Mouse (Mus musculus): Measurements from ENCODE around the gene Agps. TPM values are rescaled to one million over a fixed set of nuclear protein-coding genes. Genes with fewer than 3 reads are reported as not detected.
A peak's percentile ranks its signal among the peaks of the same experiment; 100 is the strongest.

The Agps gene
- polyA plus RNA-seq, 1 experiment from 2014 or later = 23.3 TPM

- Histone ChIP-seq H3K4me3 (peak overlapping the region; percentile 85), H3K27me3 (no peaks in the 10 kb centered on the region), H3K4me1 (peaks cover 20% of the 10 kb centered on the region; the same call in 1 of the 2 replicates), H3K9ac (peak overlapping the region; percentile 92), H3K9me3 (no peaks in the 10 kb centered on the region), H3K36me3 (no peaks in the 10 kb centered on the region), H3K27ac (no peak overlapping the region), H3K4me2 (peak overlapping the region; percentile 76)
- 3% methylated on average over 5 of the region's 5 CpGs for WGBS
- no peak for ATAC-seq (ENCODE audit: insufficient number of reproducible peaks, low FRiP score, low TSS enrichment, low read depth)
Measured at GRCm38 (mm10) chr2:75832781-75833180, 804 bp downstream of the Agps start.

GRCm38 (mm10) chr2:75834492-75834891 is 2.5 kb downstream of the Agps start:
- no peaks in the 10 kb centered on the region for H3K27me3 ChIP-seq
- H3K4me2 ChIP-seq = no peak overlapping the region
- WGBS = 81% methylated on average over 2 of the region's 2 CpGs
- H3K9ac ChIP-seq = no peak overlapping the region
- H3K27ac ChIP-seq = no peak overlapping the region
- no peaks in the 10 kb centered on the region for H3K9me3 ChIP-seq
- no peaks in the 10 kb centered on the region for H3K36me3 ChIP-seq
- H3K4me1 ChIP-seq = peaks cover 20% of the 10 kb centered on the region; the same call in 1 of the 2 replicates
- ATAC-seq (ENCODE audit: insufficient number of reproducible peaks, low FRiP score, low TSS enrichment, low read depth) = no peak
- H3K4me3 ChIP-seq = no peak overlapping the region

- no peak for ATAC-seq (ENCODE audit: insufficient number of reproducible peaks, low FRiP score, low TSS enrichment, low read depth)
- H3K9ac ChIP-seq = no peak overlapping the region
- no peak overlapping the region for H3K4me3 ChIP-seq
- H3K9me3 ChIP-seq = no peaks in the 10 kb centered on the region
- H3K36me3 ChIP-seq = no peaks in the 10 kb centered on the region
- H3K4me1 ChIP-seq = no peaks in the 10 kb centered on the region
- H3K4me2 ChIP-seq = no peak overlapping the region
- no peak overlapping the region for H3K27ac ChIP-seq
- no peaks in the 10 kb centered on the region for H3K27me3 ChIP-seq
- WGBS = 67% methylated on average over 2 of the region's 2 CpGs
Measured at GRCm38 (mm10) chr2:75842302-75842701, 10.3 kb downstream of the Agps start.

GRCm38 (mm10) chr2:75847708-75848107 is 15.7 kb downstream of the Agps start:
- no peaks in the 10 kb centered on the region for H3K27me3 ChIP-seq
- no peak overlapping the region for H3K4me2 ChIP-seq
- no peaks in the 10 kb centered on the region for H3K4me1 ChIP-seq
- 93% methylated on average over 1 of the region's 1 CpGs for WGBS
- H3K36me3 ChIP-seq = no peaks in the 10 kb centered on the region
- no peaks in the 10 kb centered on the region for H3K9me3 ChIP-seq
- ATAC-seq (ENCODE audit: insufficient number of reproducible peaks, low FRiP score, low TSS enrichment, low read depth) = no peak
- no peak overlapping the region for H3K4me3 ChIP-seq
- H3K27ac ChIP-seq = no peak overlapping the region
- no peak overlapping the region for H3K9ac ChIP-seq

GRCm38 (mm10) chr2:75852483-75852882 is 20.5 kb downstream of the Agps start:
- H3K9ac ChIP-seq = no peak overlapping the region
- no peak overlapping the region for H3K4me2 ChIP-seq
- no peaks in the 10 kb centered on the region for H3K27me3 ChIP-seq
- no peaks in the 10 kb centered on the region for H3K4me1 ChIP-seq
- no peak overlapping the region for H3K27ac ChIP-seq
- whole genome bisulfite sequencing = 94% methylated on average over 2 of the region's 2 CpGs
- no peak for ATAC-seq (ENCODE audit: insufficient number of reproducible peaks, low FRiP score, low TSS enrichment, low read depth)
- no peaks in the 10 kb centered on the region for H3K9me3 ChIP-seq
- H3K4me3 ChIP-seq = no peak overlapping the region
- no peaks in the 10 kb centered on the region for H3K36me3 ChIP-seq

GRCm38 (mm10) chr2:75854136-75854535 is 22.2 kb downstream of the Agps start:
- Histone ChIP-seq H3K4me1 (no peaks in the 10 kb centered on the region), H3K4me3 (no peak overlapping the region), H3K27ac (no peak overlapping the region), H3K9me3 (no peaks in the 10 kb centered on the region), H3K9ac (no peak overlapping the region), H3K27me3 (no peaks in the 10 kb centered on the region), H3K36me3 (peaks cover 6% of the 10 kb centered on the region; the same call in 1 of the 2 replicates), H3K4me2 (no peak overlapping the region)
- 49% methylated on average over 3 of the region's 3 CpGs for WGBS
- no peak for ATAC-seq (ENCODE audit: insufficient number of reproducible peaks, low FRiP score, low TSS enrichment, low read depth)

GRCm38 (mm10) chr2:75861115-75861514 is 29.1 kb downstream of the Agps start:
- no peak overlapping the region for H3K4me3 ChIP-seq
- no peak overlapping the region for H3K27ac ChIP-seq
- H3K27me3 ChIP-seq = no peaks in the 10 kb centered on the region
- H3K36me3 ChIP-seq = peaks cover 16% of the 10 kb centered on the region; the same call in 1 of the 2 replicates
- no peak for ATAC-seq (ENCODE audit: insufficient number of reproducible peaks, low FRiP score, low TSS enrichment, low read depth)
- H3K9me3 ChIP-seq = no peaks in the 10 kb centered on the region
- 98% methylated on average over 3 of the region's 3 CpGs for WGBS
- H3K4me2 ChIP-seq = no peak overlapping the region
- no peaks in the 10 kb centered on the region for H3K4me1 ChIP-seq
- no peak overlapping the region for H3K9ac ChIP-seq

GRCm38 (mm10) chr2:75869604-75870003 is 37.6 kb downstream of the Agps start:
- WGBS = 91% methylated on average over 2 of the region's 2 CpGs
- Histone ChIP-seq H3K27me3 (no peaks in the 10 kb centered on the region), H3K4me3 (no peak overlapping the region), H3K9ac (no peak overlapping the region), H3K4me2 (no peak overlapping the region), H3K9me3 (no peaks in the 10 kb centered on the region), H3K4me1 (no peaks in the 10 kb centered on the region), H3K27ac (no peak overlapping the region), H3K36me3 (no peaks in the 10 kb centered on the region)
- no peak for ATAC-seq (ENCODE audit: insufficient number of reproducible peaks, low FRiP score, low TSS enrichment, low read depth)

GRCm38 (mm10) chr2:75874008-75874559 is 42.1 kb downstream of the Agps start:
- Histone ChIP-seq H3K27me3 (no peaks in the 10 kb centered on the region), H3K9ac (no peak overlapping the region), H3K4me1 (no peaks in the 10 kb centered on the region), H3K4me3 (no peak overlapping the region), H3K4me2 (no peak overlapping the region), H3K36me3 (no peaks in the 10 kb centered on the region), H3K9me3 (no peaks in the 10 kb centered on the region), H3K27ac (no peak overlapping the region)
- no peak for ATAC-seq (ENCODE audit: insufficient number of reproducible peaks, low FRiP score, low TSS enrichment, low read depth)
- WGBS = 86% methylated on average over 3 of the region's 3 CpGs

GRCm38 (mm10) chr2:75879791-75880190 is 47.8 kb downstream of the Agps start:
- no peak overlapping the region for H3K27ac ChIP-seq
- H3K9me3 ChIP-seq = no peaks in the 10 kb centered on the region
- H3K9ac ChIP-seq = no peak overlapping the region
- ATAC-seq (ENCODE audit: insufficient number of reproducible peaks, low FRiP score, low TSS enrichment, low read depth) = no peak
- no peaks in the 10 kb centered on the region for H3K4me1 ChIP-seq
- H3K27me3 ChIP-seq = no peaks in the 10 kb centered on the region
- 48% methylated on average over 3 of the region's 3 CpGs for WGBS
- no peaks in the 10 kb centered on the region for H3K36me3 ChIP-seq
- no peak overlapping the region for H3K4me2 ChIP-seq
- H3K4me3 ChIP-seq = no peak overlapping the region

GRCm38 (mm10) chr2:75883543-75883942 is 51.6 kb downstream of the Agps start:
- no peaks in the 10 kb centered on the region for H3K9me3 ChIP-seq
- whole genome bisulfite sequencing = 55% methylated on average over 1 of the region's 1 CpGs
- H3K4me1 ChIP-seq = no peaks in the 10 kb centered on the region
- no peak overlapping the region for H3K4me2 ChIP-seq
- ATAC-seq (ENCODE audit: insufficient number of reproducible peaks, low FRiP score, low TSS enrichment, low read depth) = no peak
- H3K4me3 ChIP-seq = no peak overlapping the region
- no peaks in the 10 kb centered on the region for H3K27me3 ChIP-seq
- no peak overlapping the region for H3K9ac ChIP-seq
- H3K36me3 ChIP-seq = peaks cover 7% of the 10 kb centered on the region; the same call in 1 of the 2 replicates
- no peak overlapping the region for H3K27ac ChIP-seq

GRCm38 (mm10) chr2:75891981-75892380 is 60.0 kb downstream of the Agps start:
- H3K9ac ChIP-seq = no peak overlapping the region
- no peak overlapping the region for H3K27ac ChIP-seq
- no peak overlapping the region for H3K4me3 ChIP-seq
- WGBS = 45% methylated on average over 4 of the region's 4 CpGs
- no peaks in the 10 kb centered on the region for H3K4me1 ChIP-seq
- no peaks in the 10 kb centered on the region for H3K9me3 ChIP-seq
- H3K4me2 ChIP-seq = no peak overlapping the region
- H3K36me3 ChIP-seq = peaks cover 7% of the 10 kb centered on the region; the same call in 1 of the 2 replicates
- ATAC-seq (ENCODE audit: insufficient number of reproducible peaks, low FRiP score, low TSS enrichment, low read depth) = no peak
- H3K27me3 ChIP-seq = no peaks in the 10 kb centered on the region

- H3K4me1 ChIP-seq = no peaks in the 10 kb centered on the region
- ATAC-seq (ENCODE audit: insufficient number of reproducible peaks, low FRiP score, low TSS enrichment, low read depth) = no peak
- no peaks in the 10 kb centered on the region for H3K9me3 ChIP-seq
- no peak overlapping the region for H3K9ac ChIP-seq
- H3K27me3 ChIP-seq = no peaks in the 10 kb centered on the region
- WGBS = 62% methylated on average over 5 of the region's 5 CpGs
- H3K36me3 ChIP-seq = peaks cover 7% of the 10 kb centered on the region
- H3K4me3 ChIP-seq = no peak overlapping the region
- H3K4me2 ChIP-seq = no peak overlapping the region
- no peak overlapping the region for H3K27ac ChIP-seq
Measured at GRCm38 (mm10) chr2:75895711-75896110, 63.7 kb downstream of the Agps start.
